In the genomic region with DNA sequence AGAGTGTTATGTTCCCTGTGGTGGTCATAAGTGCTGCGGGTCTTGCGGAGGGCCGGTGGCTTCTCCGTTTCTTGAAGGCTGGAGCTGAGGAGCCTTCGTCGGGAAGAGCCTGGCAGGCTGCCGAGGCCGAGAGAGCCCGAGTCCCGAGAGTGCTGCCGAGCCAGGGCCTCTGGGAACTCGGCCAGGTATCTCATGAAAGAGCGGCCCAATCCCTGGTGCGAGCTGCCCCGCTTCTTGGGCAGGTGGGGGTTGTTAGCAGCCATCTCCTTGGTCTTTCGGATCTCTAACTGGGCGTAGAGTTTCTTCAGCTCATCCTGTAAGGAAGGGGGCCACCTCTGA, we compare ENCODE assay signal across 8 mouse cellular contexts. TPM values are rescaled to one million over a fixed set of nuclear protein-coding genes. Genes with fewer than 3 reads are reported as not detected.
DNase-seq lines count a peak whose midpoint lies in the region; ATAC-seq and TF ChIP-seq lines count a peak whose summit lies in the region.

No protein-coding gene starts in this region.

- whole genome bisulfite sequencing in hindbrain, embryonic 15.5 days, result 45% methylated on average over 17 of the region's 17 CpGs

- no peaks in the 10 kb centered on the region for H3K36me3 ChIP-seq in hindbrain, embryonic 15.5 days

- intact Hi-C loops in gastrocnemius, adult 2 months (cut with DNase I), result no loop called here
- intact Hi-C loops in left cerebral cortex, postnatal 4 days (cut with DNase I), result no loop called here

- H3K9ac ChIP-seq in hindbrain, embryonic 15.5 days, result no peak overlapping the region

- peak; percentile 89 for DNase-seq in MN1 (ENCODE audit: low spot score)
- DNase-seq in brain, adult 2 months (ENCODE audit: low read depth, low spot score), result peak; percentile 69
- peak; percentile 88 for DNase-seq in gastrocnemius, adult 2 months
- DNase-seq in left cerebral cortex, postnatal 4 days, result peak; percentile 85
- DNase-seq in ovary, adult 18-20 months (ENCODE audit: low spot score), result peak; percentile 73
- no peak for DNase-seq in retina, embryonic 14.5 days (ENCODE audit: low spot score)

- H3K4me3 ChIP-seq in gastrocnemius, adult 2 months, result peak overlapping the region; percentile 55
- no peak overlapping the region for H3K4me3 ChIP-seq in hindbrain, embryonic 15.5 days

- no peak; the same call in 1 of the 2 replicates for ATAC-seq in hindbrain, embryonic 15.5 days (ENCODE audit: low FRiP score, low read depth)
- no peak for ATAC-seq in erythroid progenitor cell, adult 5-6 weeks (replicated peaks; ENCODE audit: low FRiP score, poor library complexity, severe bottlenecking)

- peaks cover 14% of the 10 kb centered on the region for H3K4me1 ChIP-seq in hindbrain, embryonic 15.5 days (replicated peaks)

- no peaks in the 10 kb centered on the region for H3K9me3 ChIP-seq in hindbrain, embryonic 15.5 days

- H3K4me2 ChIP-seq in hindbrain, embryonic 15.5 days, result peak overlapping the region; percentile 31

- 0 out of 2 replicates have a peak overlapping the region, but pooled peaks have one; percentile 17 for H3K27ac ChIP-seq in gastrocnemius, adult 2 months
- peak overlapping the region; percentile 51 for H3K27ac ChIP-seq in hindbrain, embryonic 15.5 days (replicated peaks)

- no peaks in the 10 kb centered on the region for H3K27me3 ChIP-seq in hindbrain, embryonic 15.5 days

- TF ChIP-seq CTCF in gastrocnemius, adult 2 months (IDR thresholded peaks at IDR 0.05), result no peak

RNA-seq across cellular contexts. Expression of gene Gpr179, which starts 12.9 kb away (rescaled TPM):
- under 1 TPM in 1 of 2 experiments, not detected in 1; 0.03 TPM for total RNA-seq in gastrocnemius, adult 2 months (2021)
- 0.12 and 0.30 TPM in 2 replicates for polyA plus RNA-seq in hindbrain, embryonic 15.5 days (2015; fragmentation: Nextera tagmentation; extraction: Ambion mirVana)
- total RNA-seq in left cerebral cortex, postnatal 4 days (2021), result under 1 TPM; 0.10 to 0.24 TPM
- total RNA-seq in erythroid progenitor cell, adult 5-6 weeks (2015; ENCODE audit: low replicate concordance), result not detected in 2 replicates
- total RNA-seq in erythroid progenitor cell, adult 5-6 weeks (2017; ENCODE audit: low replicate concordance), result 0.15 TPM in 1 of 2 replicates, not detected in the other

RNA-seq across cellular contexts. Expression of gene Socs7, which starts 23.4 kb away (rescaled TPM):
- 10 to 100 TPM; 43.2 to 48.6 TPM for total RNA-seq in gastrocnemius, adult 2 months (2021)
- polyA plus RNA-seq in hindbrain, embryonic 15.5 days (2015; fragmentation: Nextera tagmentation; extraction: Ambion mirVana), result 9.0 and 9.5 TPM in 2 replicates
- total RNA-seq in left cerebral cortex, postnatal 4 days (2021), result 10 to 100 TPM; 70.6 to 71.8 TPM
- 2.5 and 2.9 TPM in 2 replicates for total RNA-seq in erythroid progenitor cell, adult 5-6 weeks (2015; ENCODE audit: low replicate concordance)
- total RNA-seq in erythroid progenitor cell, adult 5-6 weeks (2017; ENCODE audit: low replicate concordance), result 5.4 and 6.0 TPM in 2 replicates

RNA-seq across cellular contexts. Expression of gene Mrpl45, which starts 23.4 kb away (rescaled TPM):
- 10 to 100 TPM; 34.1 to 50.7 TPM for total RNA-seq in gastrocnemius, adult 2 months (2021)
- polyA plus RNA-seq in hindbrain, embryonic 15.5 days (2015; fragmentation: Nextera tagmentation; extraction: Ambion mirVana), result 36.8 and 38.2 TPM in 2 replicates
- total RNA-seq in left cerebral cortex, postnatal 4 days (2021), result 10 to 100 TPM; 22.8 to 23.1 TPM
- 13.4 and 15.5 TPM in 2 replicates for total RNA-seq in erythroid progenitor cell, adult 5-6 weeks (2015; ENCODE audit: low replicate concordance)
- total RNA-seq in erythroid progenitor cell, adult 5-6 weeks (2017; ENCODE audit: low replicate concordance), result 3.6 and 5.9 TPM in 2 replicates

RNA-seq across cellular contexts. Expression of gene Npepps, which starts 58.5 kb away (rescaled TPM):
- 10 to 100 TPM; 57.6 to 77.2 TPM for total RNA-seq in gastrocnemius, adult 2 months (2021)
- 131 and 142 TPM in 2 replicates for polyA plus RNA-seq in hindbrain, embryonic 15.5 days (2015; fragmentation: Nextera tagmentation; extraction: Ambion mirVana)
- total RNA-seq in left cerebral cortex, postnatal 4 days (2021), result 100 to 1,000 TPM; 178 to 180 TPM
- total RNA-seq in erythroid progenitor cell, adult 5-6 weeks (2015; ENCODE audit: low replicate concordance), result 20.9 and 25.6 TPM in 2 replicates
- total RNA-seq in erythroid progenitor cell, adult 5-6 weeks (2017; ENCODE audit: low replicate concordance), result 9.4 and 32.2 TPM in 2 replicates

Comparison
In these comparisons a context has a peak if more than half of its experiments do, and no peak if none do; other contexts are left out.
1. RNA of gene Socs7, which starts 23.4 kb away (total RNA-seq): 70.6 to 71.8 TPM in left cerebral cortex, postnatal 4 days and 43.2 to 48.6 TPM in gastrocnemius, adult 2 months; 2.5 to 6.0 TPM in erythroid progenitor cell, adult 5-6 weeks; every median in the first group is over 4 times any median in the second.